Mouse (Mus musculus) MEL (cell line): ENCODE measurements around the gene Prkar1a.

Experiments used
- CTCF ChIP-seq, 3 experiments: IDR thresholded peaks in 2 of 3; conservative IDR thresholded peaks in 1 of 3; 2 replicates each; pipeline ENCODE4 v1.5.1; 2011 to 2012; ENCODE audit warnings: low read length in 3 of 3, low read depth in 2 of 3, mild to moderate bottlenecking in 2 of 3, improper control_type of control experiment in 1 of 3, inconsistent platforms in 1 of 3, mixed read lengths in 1 of 3, moderate library complexity in 1 of 3; ENCODE audit not compliant: control insufficient read depth in 1 of 3, insufficient read depth in 1 of 3, poor library complexity in 1 of 3, severe bottlenecking in 1 of 3
- ETS1 ChIP-seq: IDR thresholded peaks from 2 replicates; pipeline ENCODE4 v1.6.1; 2012; ENCODE audit warnings: low read depth, mild to moderate bottlenecking, inconsistent platforms, low read length, improper control_type of control experiment, moderate library complexity

DNA sequence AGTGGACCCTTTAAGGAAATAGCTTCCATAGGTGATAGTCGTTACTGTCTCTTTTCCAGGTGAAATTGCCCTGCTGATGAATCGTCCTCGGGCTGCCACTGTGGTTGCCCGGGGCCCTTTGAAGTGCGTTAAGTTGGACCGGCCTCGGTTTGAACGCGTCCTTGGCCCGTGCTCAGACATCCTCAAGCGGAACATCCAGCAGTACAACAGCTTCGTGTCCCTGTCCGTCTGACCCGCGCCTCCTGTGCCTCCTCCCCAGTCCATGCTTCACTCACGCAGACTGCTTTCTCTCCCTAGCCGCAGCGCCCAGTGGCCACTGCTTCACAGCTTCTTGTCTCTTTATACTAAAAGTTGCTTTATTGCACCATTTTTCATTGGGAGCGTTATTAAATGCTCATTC, 18.2 kb downstream of the Prkar1a start:
- TF ChIP-seq CTCF (IDR thresholded peaks at IDR 0.05 in 2 of 3, conservative IDR thresholded peaks at IDR 0.05 in 1 of 3; ENCODE audit: control insufficient read depth in 1 of 3, insufficient read depth in 1 of 3, low read depth in 2 of 3, low read length in 3 of 3, poor library complexity in 1 of 3, severe bottlenecking in 1 of 3) (no peak), ETS1 (no peak)
